Mouse (Mus musculus) megakaryocyte, embryonic 14.5 days (primary cell): ENCODE measurements around the gene Gm49342. TPM values are rescaled to one million over a fixed set of nuclear protein-coding genes. Genes with fewer than 3 reads are reported as not detected.
"Not testable (repeated sequence)": the region's sequence is repeated elsewhere in the genome, so short reads cannot be mapped to it uniquely, and the experiment has no call there.

Source experiments
- H3K27me3 ChIP-seq: replicated peaks from 2 replicates; pipeline ENCODE3; 2012; ENCODE audit warnings: inconsistent platforms
- H3K36me3 ChIP-seq: replicated peaks from 2 replicates; pipeline ENCODE3; 2012; ENCODE audit warnings: low read length, inconsistent platforms, mixed read lengths
- H3K4me1 ChIP-seq: 2 replicates; pipeline ENCODE4 v1.6.1; 2012; ENCODE audit warnings: inconsistent platforms
- H3K4me3 ChIP-seq: replicated peaks from 2 replicates; pipeline ENCODE3; 2012; ENCODE audit warnings: moderate library complexity, mild to moderate bottlenecking, inconsistent platforms
- H3K9me3 ChIP-seq: 2 replicates; pipeline ENCODE4 v1.6.1; 2012; ENCODE audit warnings: inconsistent platforms
- FLI1 ChIP-seq: IDR thresholded peaks from 2 replicates; pipeline ENCODE4 v1.6.1; 2012; ENCODE audit warnings: low read length, inconsistent platforms, mixed read lengths
- GATA1 ChIP-seq: IDR thresholded peaks from 3 replicates; pipeline ENCODE4 v1.6.1; 2012; ENCODE audit warnings: mixed read lengths, low read length, inconsistent platforms, borderline replicate concordance
- polyA plus RNA-seq: library from polyadenylated mRNA; stranded (reverse); fragments of >175 nt; gene quantifications from 2 replicates; pipeline ENCODE4 v1.2.3, GENCODE M21; 2012; ENCODE audit warnings: low replicate concordance; ENCODE audit not compliant: insufficient read depth

Gene Gm49342
- polyA plus RNA-seq, 1 experiment, result 1.00 TPM

GRCm38 (mm10) chr14:50968216-50968980 lies 24.1 kb downstream of the Gm49342 start:
- Histone ChIP-seq H3K4me3 (no peak overlapping the region), H3K9me3 (no peaks in the 10 kb centered on the region), H3K36me3 (peaks cover 3% of the 10 kb centered on the region), H3K27me3 (no peaks in the 10 kb centered on the region), H3K4me1 (peaks cover 6% of the 10 kb centered on the region)
- no peak for TF ChIP-seq GATA1
- TF ChIP-seq FLI1, result no peak

- no peaks in the 10 kb centered on the region for H3K9me3 ChIP-seq
- no peak overlapping the region for H3K4me3 ChIP-seq
- TF ChIP-seq GATA1 (no peak), FLI1 (no peak)
- peaks cover 6% of the 10 kb centered on the region for H3K4me1 ChIP-seq
- no peaks in the 10 kb centered on the region for H3K27me3 ChIP-seq
- no peaks in the 10 kb centered on the region for H3K36me3 ChIP-seq
Observed at GRCm38 (mm10) chr14:50969041-50969440, 24.7 kb downstream of the Gm49342 start.

- Histone ChIP-seq H3K4me1 (peaks cover 6% of the 10 kb centered on the region), H3K27me3 (no peaks in the 10 kb centered on the region), H3K9me3 (no peaks in the 10 kb centered on the region), H3K4me3 (no peak overlapping the region), H3K36me3 (no peaks in the 10 kb centered on the region)
- TF ChIP-seq FLI1, result no peak
- no peak for TF ChIP-seq GATA1
Observed at GRCm38 (mm10) chr14:50969558-50970544, 25.5 kb downstream of the Gm49342 start.

- no peaks in the 10 kb centered on the region for H3K27me3 ChIP-seq
- no peaks in the 10 kb centered on the region for H3K9me3 ChIP-seq
- H3K4me3 ChIP-seq, result no peak overlapping the region
- no peaks in the 10 kb centered on the region for H3K36me3 ChIP-seq
- H3K4me1 ChIP-seq, result peaks cover 6% of the 10 kb centered on the region
- TF ChIP-seq GATA1 (no peak), FLI1 (no peak)
Observed at GRCm38 (mm10) chr14:50970822-50971221, 26.5 kb downstream of the Gm49342 start.

- not testable (repeated sequence) for H3K4me1 ChIP-seq, H3K9me3 ChIP-seq, H3K36me3 ChIP-seq, H3K27me3 ChIP-seq, H3K4me3 ChIP-seq
Observed at GRCm38 (mm10) chr14:50973054-50973453, 28.7 kb downstream of the Gm49342 start.

- H3K36me3 ChIP-seq, result no peaks in the 10 kb centered on the region
- no peaks in the 10 kb centered on the region for H3K9me3 ChIP-seq
- TF ChIP-seq FLI1 (no peak), GATA1 (no peak)
- H3K4me3 ChIP-seq, result no peak overlapping the region
- peaks cover 6% of the 10 kb centered on the region for H3K4me1 ChIP-seq
- H3K27me3 ChIP-seq, result no peaks in the 10 kb centered on the region
Observed at GRCm38 (mm10) chr14:50973700-50974099, 29.4 kb downstream of the Gm49342 start.

- Histone ChIP-seq H3K4me1 (peaks cover 6% of the 10 kb centered on the region), H3K4me3 (no peak overlapping the region), H3K36me3 (no peaks in the 10 kb centered on the region), H3K27me3 (no peaks in the 10 kb centered on the region), H3K9me3 (peaks cover 4% of the 10 kb centered on the region)
- no peak for TF ChIP-seq FLI1
- TF ChIP-seq GATA1, result no peak
Observed at GRCm38 (mm10) chr14:50975001-50975400, 30.7 kb downstream of the Gm49342 start.

GRCm38 (mm10) chr14:50976674-50977073 lies 32.4 kb downstream of the Gm49342 start:
- no peak overlapping the region for H3K4me3 ChIP-seq
- no peaks in the 10 kb centered on the region for H3K36me3 ChIP-seq
- no peaks in the 10 kb centered on the region for H3K27me3 ChIP-seq
- H3K9me3 ChIP-seq, result peaks cover 4% of the 10 kb centered on the region
- peaks cover 7% of the 10 kb centered on the region for H3K4me1 ChIP-seq
- TF ChIP-seq FLI1, result no peak
- no peak for TF ChIP-seq GATA1

- not testable (repeated sequence) for H3K36me3 ChIP-seq, H3K27me3 ChIP-seq, H3K4me3 ChIP-seq
- Histone ChIP-seq H3K4me1 (peaks cover 13% of the 10 kb centered on the region), H3K9me3 (peaks cover 12% of the 10 kb centered on the region)
Observed at GRCm38 (mm10) chr14:50978451-50978850, 34.1 kb downstream of the Gm49342 start.

- Histone ChIP-seq H3K27me3 (no peaks in the 10 kb centered on the region), H3K4me3 (no peak overlapping the region), H3K4me1 (peaks cover 13% of the 10 kb centered on the region), H3K36me3 (no peaks in the 10 kb centered on the region), H3K9me3 (peaks cover 13% of the 10 kb centered on the region)
- no peak for TF ChIP-seq GATA1
- no peak for TF ChIP-seq FLI1
Observed at GRCm38 (mm10) chr14:50979631-50980030, 35.3 kb downstream of the Gm49342 start.
